Mouse (Mus musculus) ES-Bruce4 (cell line): ENCODE data around the gene Ccdc182. TPM values are rescaled to one million over a fixed set of nuclear protein-coding genes. Genes with fewer than 3 reads are reported as not detected.

ENCODE experiments used
- H3K27ac ChIP-seq: 2 replicates; pipeline ENCODE4 v1.5.1; 2012; ENCODE audit warnings: low read length, inconsistent platforms; ENCODE audit not compliant: insufficient read depth
- H3K27me3 ChIP-seq: 2 replicates; pipeline ENCODE4 v1.6.1; 2012; ENCODE audit warnings: mild to moderate bottlenecking, low read length, inconsistent platforms; ENCODE audit not compliant: control insufficient read depth, poor library complexity, insufficient read depth, severe bottlenecking
- H3K36me3 ChIP-seq: 2 replicates; pipeline ENCODE4 v1.6.1; 2012; ENCODE audit warnings: inconsistent platforms, mild to moderate bottlenecking, low read length, moderate library complexity; ENCODE audit not compliant: control insufficient read depth, poor library complexity, insufficient read depth, severe bottlenecking
- H3K4me1 ChIP-seq: one replicate; pipeline ENCODE4 v1.8.1; 2011; ENCODE audit warnings: low read length; ENCODE audit not compliant: control insufficient read depth, insufficient read depth
- H3K4me3 ChIP-seq: 2 replicates; pipeline ENCODE4 v1.5.1; 2011; ENCODE audit warnings: low read depth, mild to moderate bottlenecking, low read length
- H3K9ac ChIP-seq: 2 replicates; pipeline ENCODE4 v1.6.1; 2012; ENCODE audit warnings: low read depth, mild to moderate bottlenecking, inconsistent platforms; ENCODE audit not compliant: poor library complexity, severe bottlenecking
- H3K9me3 ChIP-seq: replicated peaks from 2 replicates; pipeline ENCODE4 v1.6.1; 2012; ENCODE audit warnings: mild to moderate bottlenecking, low read length, inconsistent platforms; ENCODE audit not compliant: control insufficient read depth, poor library complexity, insufficient read depth, severe bottlenecking
- CTCF ChIP-seq: IDR thresholded peaks from one replicate; pipeline ENCODE4 v1.8.1; 2011; ENCODE audit warnings: low read depth, low read length
- EP300 ChIP-seq: IDR thresholded peaks from 2 replicates; pipeline ENCODE4 v1.6.1; 2011; ENCODE audit warnings: low read depth, low read length; ENCODE audit not compliant: insufficient read depth
- POLR2A ChIP-seq: IDR thresholded peaks from one replicate; pipeline ENCODE4 v1.8.1; 2011; ENCODE audit warnings: low read length; ENCODE audit not compliant: insufficient read depth
- polyA plus RNA-seq: library from polyadenylated mRNA; stranded (reverse); fragments of >200 nt; gene quantifications from 2 replicates; pipeline ENCODE4 v1.2.4, GENCODE M21; 2011; ENCODE audit warnings: low read depth; ENCODE audit not compliant: missing spikeins, insufficient read depth, insufficient read length

The Ccdc182 gene
- polyA plus RNA-seq: not detected in 2 replicates

DNA sequence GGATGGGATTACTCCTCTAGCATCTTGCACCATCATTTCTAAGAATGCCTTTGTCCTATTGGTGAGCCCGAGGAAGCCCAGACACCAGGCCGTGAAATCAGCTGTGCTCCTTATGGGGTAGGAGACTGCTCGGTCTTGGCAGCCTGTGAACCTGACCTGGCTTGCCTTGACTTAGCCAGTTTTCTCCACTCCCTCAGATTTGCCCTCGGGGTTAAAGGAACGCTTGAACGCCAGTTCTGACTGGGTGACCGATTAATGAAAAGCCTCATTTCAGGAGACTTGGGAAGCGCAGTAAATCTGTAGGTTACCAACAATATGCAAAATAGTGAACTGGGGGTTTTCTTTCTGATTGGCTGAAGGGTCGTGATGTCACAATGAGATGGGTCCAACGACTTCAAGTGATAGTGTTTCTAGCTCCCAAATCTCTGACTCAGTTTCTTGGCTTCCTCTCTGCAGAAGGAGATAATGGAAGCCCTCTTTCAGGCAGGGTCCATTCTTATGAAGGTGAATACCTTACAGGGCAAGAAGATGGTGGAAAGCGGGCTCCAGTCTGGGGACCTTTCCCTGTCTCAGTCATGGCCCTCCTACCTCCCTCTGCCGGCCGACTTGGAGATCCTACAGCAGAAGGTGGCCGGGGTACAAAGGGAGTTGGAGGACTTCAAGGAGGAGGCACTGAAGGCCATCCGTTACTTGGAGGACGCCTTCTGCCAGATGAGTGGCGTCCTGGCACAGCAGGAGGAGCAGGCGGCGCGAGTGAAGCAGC, at the start of gene Ccdc182:
TSS of gene Ccdc182 (plus strand) at position 428 of the 763 bp plus-strand sequence.
- Histone ChIP-seq H3K4me3 (peak within 1 kb of the TSS; percentile 42), H3K4me1 (no peaks in the 10 kb centered on the region), H3K27ac (no peak within 1 kb of the TSS), H3K9me3 (no peaks in the 10 kb centered on the region), H3K9ac (peak within 1 kb of the TSS; percentile 3), H3K27me3 (no peaks in the 10 kb centered on the region), H3K36me3 (no peaks in the 10 kb centered on the region)
- no peak for TF ChIP-seq EP300
- peak; percentile 26 for TF ChIP-seq CTCF

DNA sequence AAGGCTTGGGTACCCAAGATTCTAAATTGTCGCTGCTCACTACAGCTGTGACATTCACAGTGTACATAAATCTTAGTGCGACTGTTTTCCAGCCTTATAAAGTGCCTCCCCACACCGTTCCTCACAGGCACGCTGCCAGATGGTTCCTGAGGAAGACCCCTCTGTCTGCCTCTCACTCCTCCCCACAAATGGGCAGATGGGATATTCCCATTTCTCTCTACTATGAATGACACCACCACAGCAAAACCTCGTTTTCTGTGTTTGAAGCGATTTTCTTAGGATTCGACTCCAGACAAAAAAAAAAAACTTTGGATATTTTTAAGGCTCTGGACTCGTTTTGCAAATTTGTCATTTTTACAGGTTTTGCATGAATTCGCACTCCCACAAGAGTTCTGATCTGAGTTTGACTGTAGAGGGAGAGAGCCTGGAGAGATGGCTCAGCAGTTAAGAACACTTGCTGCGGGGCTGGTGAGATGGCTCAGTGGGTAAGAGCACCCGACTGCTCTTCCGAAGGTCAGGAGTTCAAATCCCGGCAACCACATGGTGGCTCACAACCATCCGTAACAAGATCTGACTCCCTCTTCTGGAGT, 48.2 kb upstream of the Ccdc182 start:
- TF ChIP-seq CTCF: no peak
- no peak for TF ChIP-seq EP300
- no peak for TF ChIP-seq POLR2A
- Histone ChIP-seq H3K4me1 (peaks cover 2% of the 10 kb centered on the region), H3K36me3 (no peaks in the 10 kb centered on the region), H3K9ac (no peak overlapping the region), H3K27ac (no peak overlapping the region), H3K4me3 (no peak overlapping the region), H3K27me3 (no peaks in the 10 kb centered on the region; the same call in 1 of the 2 replicates), H3K9me3 (no peaks in the 10 kb centered on the region)

DNA sequence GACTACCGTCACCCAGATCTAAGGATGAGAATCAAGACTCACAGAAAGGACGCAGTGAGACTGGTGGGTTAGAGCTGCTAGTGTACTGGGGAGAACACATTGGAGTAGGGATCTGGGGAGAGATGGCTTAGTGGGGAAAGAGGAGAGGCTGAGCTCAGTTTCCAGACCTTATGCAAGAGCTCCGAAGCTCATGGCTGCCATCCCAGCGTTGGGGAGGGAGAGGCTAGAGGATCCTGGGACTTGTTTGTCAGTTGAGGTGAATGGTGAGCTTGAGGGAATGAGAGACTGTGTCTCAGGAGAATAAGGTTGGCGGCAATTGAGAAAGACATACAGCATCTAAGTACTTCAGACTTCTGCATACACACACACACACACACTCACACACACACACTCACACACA, 45.2 kb upstream of the Ccdc182 start:
- Histone ChIP-seq H3K9ac (no peak overlapping the region), H3K4me3 (no peak overlapping the region), H3K36me3 (no peaks in the 10 kb centered on the region), H3K27me3 (no peaks in the 10 kb centered on the region; the same call in 1 of the 2 replicates), H3K4me1 (no peaks in the 10 kb centered on the region), H3K9me3 (no peaks in the 10 kb centered on the region), H3K27ac (no peak overlapping the region)
- no peak for TF ChIP-seq POLR2A

DNA sequence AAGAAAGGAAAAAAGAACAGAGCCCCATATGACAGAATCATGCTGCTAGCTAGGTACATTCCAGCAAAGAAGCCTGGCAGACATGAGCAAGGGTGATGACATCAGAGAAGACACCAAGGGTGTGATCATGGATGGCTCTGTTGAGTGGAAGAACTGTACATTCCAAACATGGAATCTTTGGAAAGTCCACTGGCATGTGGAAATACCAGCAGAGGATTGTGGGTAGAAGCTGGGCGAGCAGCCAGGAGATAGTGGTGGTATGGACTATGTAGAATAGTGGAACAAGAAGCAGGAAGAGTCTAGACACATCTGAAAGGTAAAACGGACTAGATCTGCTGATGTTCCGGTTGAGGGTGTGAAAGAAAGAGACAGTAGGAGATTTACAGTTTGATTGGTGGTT, 43.3 kb upstream of the Ccdc182 start:
- no peaks in the 10 kb centered on the region for H3K9me3 ChIP-seq
- no peaks in the 10 kb centered on the region; the same call in 1 of the 2 replicates for H3K27me3 ChIP-seq
- peaks cover 2% of the 10 kb centered on the region for H3K4me1 ChIP-seq
- H3K36me3 ChIP-seq: no peaks in the 10 kb centered on the region
- TF ChIP-seq EP300 (no peak), POLR2A (no peak), CTCF (no peak)
- no peak overlapping the region for H3K9ac ChIP-seq
- no peak overlapping the region for H3K27ac ChIP-seq
- no peak overlapping the region for H3K4me3 ChIP-seq

DNA sequence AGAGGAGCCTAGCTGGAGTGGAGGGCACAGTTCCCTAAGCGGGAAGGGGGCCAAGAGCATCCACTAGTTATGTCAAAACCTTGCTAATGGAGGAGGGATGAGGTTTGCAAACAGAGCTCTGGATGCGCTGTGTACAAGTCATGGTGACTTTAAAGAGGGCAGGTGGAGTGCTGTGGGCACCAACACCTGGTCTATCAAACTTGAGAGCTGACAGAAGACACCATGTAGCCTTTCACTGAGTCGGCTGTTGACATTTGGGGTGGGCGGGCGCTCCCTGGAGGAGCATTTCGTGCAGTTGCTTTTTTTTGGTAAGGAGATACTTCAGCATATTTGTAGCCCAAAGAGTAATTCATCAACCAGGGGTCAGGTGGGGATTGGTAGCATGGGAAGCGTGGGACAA, 42.6 kb upstream of the Ccdc182 start:
- Histone ChIP-seq H3K27ac (no peak overlapping the region), H3K9ac (no peak overlapping the region), H3K4me1 (peaks cover 2% of the 10 kb centered on the region)

DNA sequence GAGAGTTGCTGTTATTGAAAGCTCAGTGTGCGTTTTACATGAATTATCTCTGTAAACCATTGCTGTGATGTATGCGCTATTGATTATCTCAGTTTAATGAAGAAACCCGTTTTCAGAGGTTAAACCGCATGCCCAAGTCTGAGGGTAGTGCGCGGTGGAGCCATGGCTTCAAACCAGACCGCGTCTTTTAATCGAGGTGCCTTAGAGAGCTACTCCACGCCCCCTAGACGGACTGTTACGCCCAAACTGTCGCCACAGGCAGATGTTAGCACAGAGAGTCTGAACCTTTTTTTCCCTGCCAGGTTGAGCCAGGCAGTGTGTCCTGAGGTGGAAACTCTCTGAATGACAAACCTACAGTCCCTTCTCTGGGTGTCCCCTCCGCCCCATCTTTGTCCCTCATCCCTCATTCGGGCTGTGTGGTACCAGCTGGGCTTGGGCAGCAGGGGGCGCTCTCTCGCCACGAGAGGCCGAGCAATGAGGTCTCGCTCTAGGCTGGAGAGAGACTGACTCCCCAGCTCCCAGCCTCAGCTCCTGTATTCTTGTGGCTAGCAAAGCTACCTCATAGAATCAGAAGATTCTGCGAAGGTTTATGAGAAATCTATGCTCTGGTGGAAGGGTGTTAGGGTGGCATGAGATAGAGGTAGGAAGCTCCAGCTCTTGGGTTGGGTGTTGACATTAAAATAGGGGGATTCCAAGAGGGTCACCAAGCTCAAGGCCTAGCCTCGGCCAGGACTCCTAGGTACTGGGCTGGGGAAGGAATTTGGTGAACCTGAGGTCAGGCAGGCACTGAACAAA, 41.7 kb upstream of the Ccdc182 start:
- Histone ChIP-seq H3K9me3 (no peaks in the 10 kb centered on the region), H3K4me1 (peaks cover 2% of the 10 kb centered on the region), H3K27ac (no peak overlapping the region), H3K27me3 (no peaks in the 10 kb centered on the region; the same call in 1 of the 2 replicates), H3K4me3 (peak overlapping the region; percentile 5; the same call in 1 of the 2 replicates), H3K36me3 (no peaks in the 10 kb centered on the region), H3K9ac (no peak overlapping the region)
- TF ChIP-seq POLR2A (no peak), CTCF (peak; percentile 96), EP300 (0 out of 2 replicates have a peak, but pooled peaks have one; percentile 3)

More for the DNA sequence above, 42.6 kb upstream of the Ccdc182 start:
- TF ChIP-seq POLR2A (no peak), EP300 (no peak), CTCF (no peak)
- H3K9me3 ChIP-seq: no peaks in the 10 kb centered on the region
- H3K36me3 ChIP-seq: no peaks in the 10 kb centered on the region
- H3K27me3 ChIP-seq: no peaks in the 10 kb centered on the region; the same call in 1 of the 2 replicates
- H3K4me3 ChIP-seq: no peak overlapping the region
